Mouse (Mus musculus): ENCODE measurements around the gene Tmem184a. TPM values are rescaled to one million over a fixed set of nuclear protein-coding genes. Genes with fewer than 3 reads are reported as not detected.

Gene Tmem184a
- polyA plus RNA-seq, 1 experiment = 0.13 TPM

DNA sequence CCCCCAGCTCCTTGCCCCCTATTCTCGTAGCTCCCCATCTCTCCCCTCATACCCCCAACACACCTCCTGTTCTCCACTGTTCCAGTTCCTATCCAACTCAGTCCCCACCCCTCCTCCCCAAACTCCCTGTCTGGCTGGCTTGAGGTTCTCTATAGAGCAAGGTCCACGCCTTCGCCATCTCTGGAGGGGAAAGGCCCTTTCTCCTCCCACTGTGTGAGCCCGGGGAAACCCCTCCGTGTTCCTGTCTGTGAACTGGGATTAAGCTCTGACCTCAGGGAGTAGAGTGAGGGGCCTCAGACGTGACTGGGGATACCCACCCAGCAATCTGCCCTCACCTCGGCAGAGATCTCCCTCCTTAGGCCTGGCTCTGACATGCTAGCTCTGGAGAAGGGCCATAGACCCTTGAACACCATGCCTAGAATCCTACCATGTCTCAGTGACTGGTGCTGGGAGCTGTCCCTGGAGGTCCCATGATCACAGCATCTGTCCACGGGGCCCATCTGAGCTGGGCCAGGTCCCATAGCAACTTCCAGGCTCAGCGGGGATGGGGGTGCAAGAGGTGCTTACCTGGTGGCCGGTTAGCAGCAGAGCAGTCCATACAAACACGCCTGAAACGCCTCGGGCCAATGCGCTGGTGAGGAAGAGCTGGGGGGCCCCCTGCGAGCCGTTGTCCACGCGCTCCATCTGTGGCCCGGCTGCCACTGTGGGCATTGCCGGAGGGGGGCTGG is 7.2 kb downstream of the Tmem184a start:
- H3K79me2 ChIP-seq (ENCODE audit: control insufficient read depth, insufficient read depth) = no peaks in the 10 kb centered on the region
- H3K27me3 ChIP-seq (ENCODE audit: control insufficient read depth, insufficient read depth, insufficient read length) = peaks cover 16% of the 10 kb centered on the region
- TF ChIP-seq CEBPB (IDR thresholded peaks at IDR 0.05; ENCODE audit: low read depth) (no peak), MYOG (IDR thresholded peaks at IDR 0.05; ENCODE audit: control insufficient read depth, extremely low read depth, insufficient read length) (no peak), USF1 (IDR thresholded peaks at IDR 0.05; ENCODE audit: low read depth) (no peak), FOSL1 (IDR thresholded peaks at IDR 0.05; ENCODE audit: insufficient read depth, low read length, poor library complexity, severe bottlenecking) (no peak), MAX (IDR thresholded peaks at IDR 0.05) (no peak), MYOD1 (IDR thresholded peaks at IDR 0.05; ENCODE audit: control insufficient read depth, insufficient read length, low read depth) (no peak), CTCF (IDR thresholded peaks at IDR 0.05; ENCODE audit: control insufficient read depth, insufficient read depth, insufficient read length) (no peak)
- no peaks in the 10 kb centered on the region for H3K36me3 ChIP-seq (ENCODE audit: control insufficient read depth, insufficient read depth)
- H3K4me3 ChIP-seq (ENCODE audit: insufficient read depth, poor library complexity, severe bottlenecking) = no peak overlapping the region
- H3K79me3 ChIP-seq (ENCODE audit: low read depth) = no peaks in the 10 kb centered on the region
- H3ac ChIP-seq (ENCODE audit: control insufficient read depth, insufficient read length, low read depth) = no peak overlapping the region

DNA sequence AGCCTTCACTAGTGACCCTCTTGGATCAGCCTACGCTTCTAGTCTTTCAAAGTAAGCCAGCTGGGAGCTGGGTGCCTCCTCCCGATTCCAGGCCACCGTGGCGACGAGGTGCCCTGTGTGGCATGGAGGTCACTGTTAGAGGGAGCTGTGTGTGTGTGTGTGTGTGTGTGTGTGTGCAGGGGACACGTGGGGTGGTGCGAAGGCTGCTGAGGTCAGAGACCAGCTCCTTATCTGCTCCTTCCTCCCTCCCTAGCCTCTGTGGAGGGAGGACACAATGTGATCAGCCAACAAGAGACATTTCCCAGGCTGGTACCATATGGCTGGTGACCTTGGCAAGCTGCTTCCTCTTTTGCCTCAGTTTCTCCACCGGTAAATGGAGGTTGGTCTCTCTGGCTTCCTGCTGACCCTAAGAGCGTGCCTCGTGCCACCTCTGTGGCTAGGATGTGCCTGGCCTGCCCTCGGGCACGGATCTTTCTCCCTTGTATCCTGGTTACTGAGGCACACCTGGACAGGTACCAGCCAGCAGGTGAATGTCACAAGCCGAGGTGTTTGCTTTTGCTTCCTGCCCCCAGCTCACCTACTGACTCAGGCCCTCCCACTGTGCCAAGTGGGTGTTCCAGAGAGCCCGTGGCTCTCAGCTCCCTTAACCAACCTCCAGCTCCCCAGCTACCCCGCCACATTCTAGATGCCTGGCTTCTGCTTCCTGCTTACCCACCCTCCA is 7.9 kb downstream of the Tmem184a start:
- TF ChIP-seq FOSL1 (IDR thresholded peaks at IDR 0.05; ENCODE audit: insufficient read depth, low read length, poor library complexity, severe bottlenecking) = no peak
- no peak for TF ChIP-seq MYOD1 (IDR thresholded peaks at IDR 0.05; ENCODE audit: control insufficient read depth, insufficient read length, low read depth)
- no peak for TF ChIP-seq USF1 (IDR thresholded peaks at IDR 0.05; ENCODE audit: low read depth)
- no peak for TF ChIP-seq CEBPB (IDR thresholded peaks at IDR 0.05; ENCODE audit: low read depth)
- no peak for TF ChIP-seq MAX (IDR thresholded peaks at IDR 0.05)
- TF ChIP-seq MYOG (IDR thresholded peaks at IDR 0.05; ENCODE audit: control insufficient read depth, extremely low read depth, insufficient read length) = no peak
- no peak for TF ChIP-seq CTCF (IDR thresholded peaks at IDR 0.05; ENCODE audit: control insufficient read depth, insufficient read depth, insufficient read length)

DNA sequence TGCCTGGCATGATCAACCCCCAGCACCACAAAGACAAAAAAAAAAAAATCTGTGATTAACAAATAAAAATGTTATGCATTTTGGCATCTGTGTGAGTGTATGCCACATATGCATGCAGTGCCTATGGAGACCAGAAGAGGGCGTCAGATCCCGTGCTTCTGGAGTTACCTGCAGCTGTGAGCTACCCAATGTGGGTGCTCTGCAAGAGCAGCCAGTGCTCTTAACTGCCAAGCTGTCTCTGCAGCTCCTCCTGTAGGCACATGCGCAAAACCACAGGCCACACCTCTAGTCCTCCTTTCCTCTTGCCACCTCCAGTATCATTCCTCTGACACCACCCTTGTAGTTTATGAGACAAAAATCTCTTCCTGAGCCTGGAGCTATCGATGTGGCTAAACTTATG is 10.3 kb downstream of the Tmem184a start:
- no peaks in the 10 kb centered on the region for H3K79me3 ChIP-seq (ENCODE audit: low read depth)
- H3K27me3 ChIP-seq (ENCODE audit: control insufficient read depth, insufficient read depth, insufficient read length) = peaks cover 16% of the 10 kb centered on the region
- no peak overlapping the region for H3K4me3 ChIP-seq (ENCODE audit: insufficient read depth, poor library complexity, severe bottlenecking)
- no peaks in the 10 kb centered on the region for H3K79me2 ChIP-seq (ENCODE audit: control insufficient read depth, insufficient read depth)
- H3ac ChIP-seq (ENCODE audit: control insufficient read depth, insufficient read length, low read depth) = no peak overlapping the region
- H3K36me3 ChIP-seq (ENCODE audit: control insufficient read depth, insufficient read depth) = no peaks in the 10 kb centered on the region
- TF ChIP-seq MYOD1 (IDR thresholded peaks at IDR 0.05; ENCODE audit: control insufficient read depth, insufficient read length, low read depth) (no peak), CEBPB (IDR thresholded peaks at IDR 0.05; ENCODE audit: low read depth) (no peak), CTCF (IDR thresholded peaks at IDR 0.05; ENCODE audit: control insufficient read depth, insufficient read depth, insufficient read length) (no peak), FOSL1 (IDR thresholded peaks at IDR 0.05; ENCODE audit: insufficient read depth, low read length, poor library complexity, severe bottlenecking) (no peak), USF1 (IDR thresholded peaks at IDR 0.05; ENCODE audit: low read depth) (no peak), MYOG (IDR thresholded peaks at IDR 0.05; ENCODE audit: control insufficient read depth, extremely low read depth, insufficient read length) (no peak), MAX (IDR thresholded peaks at IDR 0.05) (no peak)

More for the DNA sequence above, 7.9 kb downstream of the Tmem184a start:
- H3K36me3 ChIP-seq (ENCODE audit: control insufficient read depth, insufficient read depth) = no peaks in the 10 kb centered on the region
- H3K4me3 ChIP-seq (ENCODE audit: insufficient read depth, poor library complexity, severe bottlenecking) = no peak overlapping the region
- H3K79me2 ChIP-seq (ENCODE audit: control insufficient read depth, insufficient read depth) = no peaks in the 10 kb centered on the region
- no peaks in the 10 kb centered on the region for H3K79me3 ChIP-seq (ENCODE audit: low read depth)
- H3ac ChIP-seq (ENCODE audit: control insufficient read depth, insufficient read length, low read depth) = no peak overlapping the region
- peaks cover 16% of the 10 kb centered on the region for H3K27me3 ChIP-seq (ENCODE audit: control insufficient read depth, insufficient read depth, insufficient read length)

DNA sequence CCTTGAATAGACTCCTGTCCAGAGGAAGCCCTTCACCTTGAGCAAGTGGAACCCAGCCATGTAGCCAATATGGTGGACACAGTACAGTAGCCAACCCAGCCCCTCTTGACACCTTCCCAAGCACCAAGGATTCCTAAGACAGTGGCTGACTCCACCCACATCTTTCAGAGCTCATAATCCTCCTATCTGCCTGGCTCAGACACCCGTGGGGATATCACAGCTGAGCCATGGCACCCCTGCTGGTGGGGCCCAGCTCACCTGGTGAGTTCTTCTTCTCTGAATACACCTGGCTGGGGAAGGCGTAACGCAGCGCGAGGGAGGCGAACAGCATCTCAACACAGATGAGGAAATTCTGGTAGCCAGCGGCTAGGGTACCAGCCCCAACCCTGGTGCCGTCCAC is 13.8 kb downstream of the Tmem184a start:
- H3K79me3 ChIP-seq (ENCODE audit: low read depth) = no peaks in the 10 kb centered on the region
- H3K79me2 ChIP-seq (ENCODE audit: control insufficient read depth, insufficient read depth) = no peaks in the 10 kb centered on the region
- H3K36me3 ChIP-seq (ENCODE audit: control insufficient read depth, insufficient read depth) = peaks cover 13% of the 10 kb centered on the region
- H3K4me3 ChIP-seq (ENCODE audit: insufficient read depth, poor library complexity, severe bottlenecking) = no peak overlapping the region
- H3ac ChIP-seq (ENCODE audit: control insufficient read depth, insufficient read length, low read depth) = no peak overlapping the region
- no peak for TF ChIP-seq CTCF (IDR thresholded peaks at IDR 0.05; ENCODE audit: control insufficient read depth, insufficient read depth, insufficient read length)
- TF ChIP-seq MAX (IDR thresholded peaks at IDR 0.05) = no peak
- no peak for TF ChIP-seq USF1 (IDR thresholded peaks at IDR 0.05; ENCODE audit: low read depth)
- TF ChIP-seq MYOD1 (IDR thresholded peaks at IDR 0.05; ENCODE audit: control insufficient read depth, insufficient read length, low read depth) = no peak
- no peak for TF ChIP-seq CEBPB (IDR thresholded peaks at IDR 0.05; ENCODE audit: low read depth)
- no peak for TF ChIP-seq MYOG (IDR thresholded peaks at IDR 0.05; ENCODE audit: control insufficient read depth, extremely low read depth, insufficient read length)
- TF ChIP-seq FOSL1 (IDR thresholded peaks at IDR 0.05; ENCODE audit: insufficient read depth, low read length, poor library complexity, severe bottlenecking) = no peak
- H3K27me3 ChIP-seq (ENCODE audit: control insufficient read depth, insufficient read depth, insufficient read length) = no peaks in the 10 kb centered on the region

DNA sequence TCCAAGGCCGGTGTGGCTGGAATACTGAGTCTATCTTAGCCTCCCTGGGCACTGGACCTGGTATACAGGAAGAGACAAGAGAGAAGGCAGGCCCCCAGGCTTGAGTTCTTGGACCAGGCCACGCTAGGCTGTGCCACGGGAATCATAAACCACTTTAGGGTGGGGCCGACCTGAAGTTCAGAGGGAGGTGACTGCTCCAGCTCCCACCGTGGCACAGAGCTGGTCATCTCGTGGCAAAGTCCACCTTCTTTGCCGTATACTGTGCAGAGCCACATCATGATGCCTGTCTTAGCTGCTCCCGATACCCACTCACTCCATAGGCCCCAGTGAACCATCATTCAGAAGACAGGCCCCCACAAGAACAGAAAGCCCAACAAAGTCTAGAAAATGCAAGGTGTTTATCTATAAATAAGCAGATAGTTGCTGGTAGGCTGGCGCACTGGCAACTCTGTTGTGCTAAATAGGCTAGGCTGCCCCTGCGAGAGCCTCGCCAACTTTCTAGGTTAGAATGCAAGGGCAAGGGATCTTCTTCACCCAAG is 15.1 kb downstream of the Tmem184a start:
- no peak overlapping the region for H3K4me3 ChIP-seq (ENCODE audit: insufficient read depth, poor library complexity, severe bottlenecking)
- no peaks in the 10 kb centered on the region for H3K27me3 ChIP-seq (ENCODE audit: control insufficient read depth, insufficient read depth, insufficient read length)
- H3ac ChIP-seq (ENCODE audit: control insufficient read depth, insufficient read length, low read depth) = no peak overlapping the region
- peaks cover 25% of the 10 kb centered on the region for H3K36me3 ChIP-seq (ENCODE audit: control insufficient read depth, insufficient read depth)
- H3K79me2 ChIP-seq (ENCODE audit: control insufficient read depth, insufficient read depth) = no peaks in the 10 kb centered on the region
- TF ChIP-seq MYOD1 (IDR thresholded peaks at IDR 0.05; ENCODE audit: control insufficient read depth, insufficient read length, low read depth) (no peak), MYOG (IDR thresholded peaks at IDR 0.05; ENCODE audit: control insufficient read depth, extremely low read depth, insufficient read length) (no peak), CEBPB (IDR thresholded peaks at IDR 0.05; ENCODE audit: low read depth) (no peak), USF1 (IDR thresholded peaks at IDR 0.05; ENCODE audit: low read depth) (no peak), FOSL1 (IDR thresholded peaks at IDR 0.05; ENCODE audit: insufficient read depth, low read length, poor library complexity, severe bottlenecking) (no peak), CTCF (IDR thresholded peaks at IDR 0.05; ENCODE audit: control insufficient read depth, insufficient read depth, insufficient read length) (no peak), MAX (IDR thresholded peaks at IDR 0.05) (no peak)
- H3K79me3 ChIP-seq (ENCODE audit: low read depth) = no peaks in the 10 kb centered on the region

Data from C2C12 (cell line).